Mouse (Mus musculus): ENCODE data around the gene Klhl29. TPM values are rescaled to one million over a fixed set of nuclear protein-coding genes. Genes with fewer than 3 reads are reported as not detected.
A peak's percentile ranks its signal among the peaks of the same experiment; 100 is the strongest.

Klhl29 gene
- total RNA-seq (2021): 10 to 100 TPM; 27.1 to 27.5 TPM
- long read RNA-seq, partial matches to known transcripts: 0 of 5 reads
- long read RNA-seq, other reads (novel, unspliced or antisense): 5 of 5 reads

DNA sequence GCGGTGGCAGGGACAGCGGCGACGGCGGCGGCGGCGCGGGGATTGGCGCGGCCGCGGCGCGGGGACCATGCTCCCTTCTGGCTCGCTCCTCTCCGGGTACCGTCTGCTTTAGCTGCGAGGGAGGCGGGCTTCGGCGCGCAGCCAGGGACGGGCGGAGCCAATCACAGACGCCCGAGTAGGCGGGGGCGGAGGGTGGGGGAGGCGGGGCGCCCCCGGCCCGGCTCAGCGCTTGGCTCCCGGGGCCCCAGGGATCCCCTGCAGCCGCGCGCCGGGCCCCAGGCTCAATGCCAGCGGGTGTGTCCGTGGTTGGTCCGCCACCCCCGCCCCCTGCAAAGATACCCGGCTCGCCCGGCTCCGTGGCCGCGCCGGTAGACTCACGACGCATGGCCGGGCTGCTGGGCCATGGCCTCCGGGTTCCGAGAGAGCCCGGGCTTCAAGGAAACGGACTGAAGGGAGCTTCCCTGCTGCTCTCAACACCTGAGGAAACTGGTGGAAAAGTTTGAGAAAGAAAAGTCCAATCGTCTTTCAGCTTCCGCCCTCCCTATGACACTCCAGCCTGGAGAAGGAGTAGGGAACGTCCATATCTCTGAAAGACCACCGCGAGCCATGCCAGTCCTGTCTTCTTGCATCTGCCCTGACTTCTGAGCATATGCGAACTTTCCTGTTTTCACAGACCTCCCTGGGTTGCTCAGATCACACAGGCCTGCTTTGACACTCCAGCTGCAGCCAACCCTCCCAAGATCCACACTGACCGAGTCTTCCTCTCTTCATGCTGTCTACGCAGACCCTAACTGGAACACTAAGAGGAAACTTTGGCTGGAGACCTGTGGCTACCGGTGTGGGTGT lies at the start of gene Klhl29:
Klhl29 (minus strand) TSS at position 67 of the 846 bp plus-strand sequence.
- DNase-seq (ENCODE audit: low spot score in 2 of 2): peak; percentile 87 to 93

DNA sequence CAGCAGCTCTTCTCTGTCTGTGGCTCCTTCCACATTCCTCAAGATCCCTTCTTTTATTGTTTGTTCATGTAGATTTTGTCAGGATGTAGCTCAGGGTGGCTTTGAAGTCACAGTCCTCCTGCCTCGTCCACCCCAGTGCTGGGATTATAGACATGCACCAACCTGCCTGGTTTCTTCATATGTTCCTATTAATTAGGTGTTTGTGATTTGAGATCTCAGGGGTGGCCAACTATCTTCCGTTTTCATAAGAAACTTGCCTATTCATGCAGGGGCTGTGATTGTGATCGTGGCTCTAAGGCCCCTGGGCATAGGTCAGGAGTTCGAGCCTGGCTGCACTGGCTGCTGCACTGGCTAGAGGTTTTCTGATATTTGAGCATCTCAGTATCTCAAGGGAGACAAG lies 49.8 kb upstream of the Klhl29 start:
- no peak for DNase-seq (ENCODE audit: low spot score in 2 of 2)

DNA sequence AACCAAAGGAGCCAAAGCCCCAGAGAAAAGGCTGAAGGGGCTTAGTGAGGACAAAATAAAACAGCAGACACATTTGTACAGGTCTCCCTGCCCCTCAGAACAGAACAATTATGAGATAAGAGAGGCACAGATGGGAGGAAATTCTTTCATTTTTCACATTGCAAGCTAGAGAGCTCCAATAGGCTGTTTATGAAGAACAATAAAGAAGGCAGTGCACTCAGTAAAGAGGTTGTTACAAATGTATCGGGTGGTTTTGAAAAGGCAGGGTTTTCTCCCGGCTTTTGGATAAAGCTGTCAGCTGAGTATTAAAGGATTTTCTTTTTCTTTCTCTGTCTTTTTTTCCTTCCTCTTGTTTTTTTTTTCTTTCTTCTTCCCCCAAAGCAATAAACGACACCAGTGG lies 40.3 kb upstream of the Klhl29 start:
- no peak for DNase-seq (ENCODE audit: low spot score in 2 of 2)

DNA sequence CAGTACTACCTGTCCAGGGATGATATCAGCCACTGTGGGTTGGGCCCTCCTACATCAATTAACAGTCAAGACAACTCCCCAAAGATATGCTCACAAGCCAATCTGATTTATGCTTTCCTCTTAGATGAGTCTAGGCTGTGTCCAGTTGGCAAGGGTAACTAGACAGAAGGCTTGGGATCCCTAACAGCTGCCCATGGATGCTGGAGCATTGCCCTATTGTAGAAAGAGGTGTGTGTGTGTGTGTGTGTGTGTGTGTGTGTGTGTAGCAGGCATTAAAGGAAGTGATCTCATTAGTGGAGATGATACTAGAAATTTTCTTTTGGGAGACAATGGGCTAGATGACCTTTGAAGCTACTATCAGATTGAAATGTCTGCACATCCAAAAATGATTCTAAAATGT lies 38.5 kb upstream of the Klhl29 start:
- DNase-seq (ENCODE audit: low spot score in 2 of 2): no peak

DNA sequence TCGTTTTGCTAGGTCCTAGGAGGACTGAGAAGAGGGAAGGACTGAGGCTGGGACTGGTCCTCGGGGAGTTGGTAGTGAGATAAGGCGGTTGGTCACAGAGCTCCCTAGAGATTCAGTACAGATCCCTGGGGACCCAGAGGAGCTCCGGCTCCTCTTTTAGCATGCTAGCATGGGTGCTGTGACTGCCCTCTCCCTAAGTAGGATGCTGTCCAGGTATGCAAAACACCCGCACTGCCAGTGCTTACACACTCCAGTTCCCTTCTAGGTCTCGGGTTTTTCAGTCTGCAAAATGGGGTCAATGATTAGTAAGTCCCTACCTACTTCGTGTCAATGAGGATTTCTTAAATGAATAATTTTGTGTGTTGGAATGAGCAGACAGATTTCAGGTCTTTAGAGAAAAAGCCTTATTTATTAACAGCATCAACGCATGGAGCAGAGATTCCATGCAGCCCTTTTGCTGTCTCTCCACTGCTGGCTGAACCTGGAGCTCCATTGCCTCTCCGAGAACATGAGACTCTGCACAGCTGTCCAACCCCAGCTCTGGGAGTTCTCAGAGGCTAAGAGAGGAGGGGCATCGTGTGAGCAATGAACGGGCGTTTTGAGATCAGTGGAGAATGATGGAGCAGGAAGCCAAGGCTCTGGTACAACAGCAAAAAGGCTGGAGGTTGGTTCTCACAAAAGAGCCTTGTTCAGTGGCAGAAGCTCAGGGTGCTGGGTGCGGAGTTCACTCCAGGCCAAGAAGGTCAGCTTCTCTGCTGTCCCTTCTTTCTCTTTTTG lies 36.5 kb upstream of the Klhl29 start:
- no peak for DNase-seq (ENCODE audit: low spot score in 2 of 2)

DNA sequence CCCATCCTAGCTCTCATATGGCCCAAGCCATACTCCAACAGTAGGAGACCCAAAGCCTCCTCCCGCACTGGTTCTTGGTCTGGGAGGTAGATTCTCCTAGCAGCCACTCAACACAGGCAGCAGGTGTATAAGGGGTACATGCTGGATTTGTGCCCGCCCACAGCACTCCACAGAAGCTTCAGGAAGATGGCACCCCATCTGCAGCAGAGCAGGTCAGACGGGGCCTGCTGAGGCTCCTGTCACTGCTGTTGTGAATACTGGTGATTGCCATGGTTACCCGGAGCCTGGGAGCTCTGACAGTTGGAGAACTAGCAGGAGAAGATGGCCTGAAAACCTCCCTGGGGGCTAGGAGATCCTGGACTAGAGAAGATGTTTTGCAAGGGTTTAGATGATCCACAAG lies 35.9 kb upstream of the Klhl29 start:
- peak; percentile 55 to 56 for DNase-seq (ENCODE audit: low spot score in 2 of 2)

DNA sequence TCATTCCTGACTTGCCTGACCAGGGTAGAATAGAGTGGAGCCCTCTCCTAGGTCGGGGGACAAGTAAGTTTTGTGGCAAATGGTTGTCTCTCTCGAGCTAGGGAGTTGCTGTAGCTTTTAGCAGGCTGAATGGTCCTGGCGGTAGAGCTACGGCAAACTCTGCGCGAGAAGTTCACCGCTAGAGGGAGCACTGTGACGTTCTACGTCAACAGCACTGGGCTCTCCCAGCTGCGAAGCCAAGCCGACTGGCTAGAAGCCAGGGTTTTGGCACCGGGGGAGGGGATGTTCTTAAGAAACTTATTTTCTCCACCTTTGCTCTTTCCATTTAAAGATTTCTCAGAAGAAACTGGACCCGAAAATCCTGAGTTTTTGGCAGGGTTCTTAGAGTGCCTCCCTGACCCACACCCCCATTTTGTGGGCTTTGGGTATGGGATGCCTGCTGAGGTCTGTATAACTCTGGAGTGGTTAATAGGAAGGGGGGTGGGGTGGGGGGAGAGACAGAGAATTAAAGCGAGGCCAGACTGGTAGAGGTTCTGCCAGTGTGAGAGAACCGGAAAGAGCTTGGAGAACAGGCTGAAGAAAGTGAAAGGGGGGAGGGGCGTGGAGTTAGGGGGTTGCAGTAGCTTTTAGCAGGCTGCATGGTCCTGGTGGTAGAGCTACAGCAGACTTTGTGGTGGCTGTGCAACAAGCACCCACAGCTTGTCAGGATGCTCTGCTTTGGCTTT lies 35.1 kb upstream of the Klhl29 start:
- DNase-seq (ENCODE audit: low spot score in 2 of 2): peak; percentile 93 to 95

DNA sequence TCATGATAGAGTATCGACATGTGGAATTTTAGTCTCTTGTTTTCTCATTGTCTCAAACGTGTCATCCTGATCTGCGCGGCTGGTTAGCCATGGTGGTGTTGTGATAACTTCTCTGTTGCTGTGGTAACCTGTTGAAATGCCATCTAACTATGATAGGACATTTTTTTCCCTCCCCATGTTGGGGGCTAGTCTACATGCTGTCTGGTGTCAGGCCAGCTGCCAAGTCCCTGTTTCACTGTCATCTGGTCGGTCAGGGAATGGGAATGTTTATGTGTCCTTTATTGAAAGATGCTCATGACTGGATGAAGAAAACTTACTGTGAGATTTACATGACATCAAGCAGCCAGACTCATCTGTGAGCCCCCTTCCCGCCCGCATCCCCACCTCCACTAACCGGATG lies 31.7 kb upstream of the Klhl29 start:
- DNase-seq (ENCODE audit: low spot score in 2 of 2): peak; percentile 46 to 66

DNA sequence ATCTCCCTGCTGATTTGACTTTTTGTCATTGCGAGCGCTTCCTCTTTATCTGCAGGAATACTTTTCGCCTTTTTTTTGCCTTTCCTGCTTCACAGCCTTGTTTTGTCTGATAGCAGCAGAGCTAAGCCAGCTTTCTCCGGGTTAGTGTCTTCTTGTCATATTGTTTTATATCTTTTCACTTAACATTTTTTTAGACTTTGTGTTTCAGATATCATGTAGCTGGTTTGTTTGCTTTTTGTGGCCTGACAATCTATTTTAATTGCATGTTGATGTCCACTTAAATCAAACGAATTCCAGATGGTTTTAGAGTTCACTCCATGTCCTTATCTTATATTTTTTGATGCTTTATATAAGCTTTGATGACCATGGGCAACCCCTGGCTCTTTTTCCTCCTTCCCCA lies 21.9 kb upstream of the Klhl29 start:
- DNase-seq (ENCODE audit: low spot score in 2 of 2): no peak

DNA sequence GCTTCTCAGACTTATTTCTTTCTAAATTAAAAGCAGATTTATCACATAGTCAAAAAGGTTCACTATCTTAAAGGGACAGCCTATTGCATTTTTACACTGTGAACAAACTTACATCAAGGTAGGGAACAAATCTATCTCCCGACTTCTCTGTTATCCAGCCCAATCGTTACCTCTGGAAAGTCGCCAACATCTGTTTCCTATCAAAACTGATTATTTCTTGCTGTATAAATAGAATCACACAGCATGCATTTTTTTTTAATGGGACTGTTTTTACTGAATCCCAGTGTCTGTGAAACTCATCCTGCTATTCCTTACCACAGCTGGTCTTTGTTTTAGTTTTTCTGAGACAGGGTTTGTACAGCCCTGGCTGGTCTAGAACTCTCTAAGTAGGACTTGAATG lies 19.7 kb upstream of the Klhl29 start:
- DNase-seq (ENCODE audit: low spot score in 2 of 2): no peak

DNA sequence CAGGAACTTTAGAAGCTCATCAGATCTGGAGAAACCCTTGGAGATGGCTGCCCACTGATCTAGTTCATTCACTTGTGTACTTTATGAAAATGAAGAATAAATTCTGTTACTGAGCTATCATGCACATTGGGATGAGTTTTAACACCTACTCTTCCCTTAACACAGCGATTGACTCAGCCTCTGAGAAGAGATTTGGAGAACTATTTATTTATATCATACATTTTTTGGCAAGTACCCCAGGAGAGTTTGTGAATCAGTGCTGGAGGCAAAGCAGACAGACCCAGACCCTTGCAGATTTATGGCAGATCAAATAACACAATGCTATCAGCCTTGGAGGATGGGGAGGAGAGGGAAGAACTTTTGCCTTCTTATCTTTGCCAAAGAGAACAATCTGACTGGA lies 11.6 kb upstream of the Klhl29 start:
- no peak for DNase-seq (ENCODE audit: low spot score in 2 of 2)

DNA sequence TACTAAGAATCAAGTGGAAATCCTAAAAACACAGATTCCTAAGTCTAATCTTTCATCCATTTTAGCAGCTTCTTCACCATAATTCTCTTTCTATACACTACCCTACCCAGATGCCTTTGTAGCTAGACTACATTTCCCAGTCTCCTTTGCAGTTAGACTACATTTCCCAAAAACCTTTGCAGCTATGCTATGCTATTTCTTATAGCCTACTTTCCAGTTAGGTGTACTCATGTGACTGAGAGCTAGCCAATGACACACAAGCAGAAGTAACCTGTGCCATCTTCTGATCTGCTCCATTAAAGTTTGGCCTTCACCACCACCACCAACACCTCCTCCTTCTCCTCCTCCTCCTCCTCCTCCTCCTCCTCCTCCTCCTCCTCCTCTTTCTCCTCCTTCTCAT lies 11.2 kb upstream of the Klhl29 start:
- no peak for DNase-seq (ENCODE audit: low spot score in 2 of 2)

DNA sequence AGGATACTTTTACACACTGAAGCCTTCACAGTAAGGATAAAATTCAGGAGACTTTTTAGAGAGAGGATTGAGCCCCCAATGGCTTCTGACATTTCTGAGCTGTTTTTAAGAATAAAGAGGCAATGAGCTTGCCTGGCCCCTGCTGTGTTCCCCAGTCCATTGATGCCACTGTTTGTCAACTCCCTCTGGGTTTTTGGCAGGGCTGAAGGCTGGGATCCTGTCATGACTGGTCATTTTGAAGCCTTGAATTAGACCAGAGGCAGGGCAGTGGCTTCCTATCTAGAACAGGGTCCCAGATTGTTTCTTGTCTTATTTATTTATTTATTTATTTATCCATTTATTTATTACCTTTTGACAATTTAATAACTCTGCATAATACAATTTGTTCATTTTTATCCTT lies 6.2 kb upstream of the Klhl29 start:
- DNase-seq (ENCODE audit: low spot score in 2 of 2): no peak

DNA sequence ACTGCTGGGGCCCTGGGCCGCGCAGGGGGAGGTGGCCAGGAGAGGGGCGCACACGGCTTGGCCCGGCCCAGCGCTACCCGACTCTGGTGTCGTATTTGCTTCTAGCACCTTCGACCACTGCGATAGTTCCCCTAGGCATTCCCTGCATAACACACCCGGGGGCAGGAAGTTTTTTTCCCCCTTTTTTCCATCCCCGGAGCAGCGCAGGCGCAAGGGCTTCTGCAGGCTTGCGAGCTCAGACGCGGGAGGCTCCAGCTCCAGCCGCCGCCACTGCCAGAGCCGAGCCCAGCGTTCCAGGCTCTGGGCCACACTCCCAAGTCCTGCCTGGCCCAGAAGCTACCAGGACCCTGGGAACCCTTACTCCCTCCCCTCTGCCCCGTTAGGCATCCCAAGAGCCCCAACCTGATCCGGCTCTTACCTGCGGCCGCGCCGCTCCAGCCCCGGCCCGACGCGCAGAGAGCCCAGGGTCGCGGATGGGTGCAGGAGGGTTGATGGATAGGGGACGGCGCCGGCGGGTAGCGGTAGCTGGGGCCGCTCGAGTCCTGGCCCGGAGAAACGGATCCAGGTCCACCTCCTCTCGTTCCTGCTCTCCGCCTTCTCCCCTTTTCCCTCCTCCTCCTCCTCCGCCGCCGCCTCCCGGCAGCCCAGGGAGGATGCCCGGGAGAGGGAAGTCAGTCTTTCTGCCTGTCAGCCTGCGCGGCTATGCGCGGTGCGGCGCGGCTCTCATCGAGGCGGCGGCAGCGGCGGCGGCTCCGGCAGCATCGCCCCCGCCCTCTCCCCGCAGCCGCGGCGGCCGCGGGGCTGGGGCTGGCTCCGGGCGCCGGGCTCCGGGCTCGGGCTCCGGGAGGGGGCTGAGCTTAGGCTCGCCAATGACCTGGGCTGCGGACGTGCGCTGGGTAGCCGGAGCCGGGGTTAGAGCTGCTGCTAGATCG lies 532 bp downstream of the Klhl29 start:
- peak in 1 of 2 experiments; percentile 67 for DNase-seq (ENCODE audit: low spot score in 2 of 2)

DNA sequence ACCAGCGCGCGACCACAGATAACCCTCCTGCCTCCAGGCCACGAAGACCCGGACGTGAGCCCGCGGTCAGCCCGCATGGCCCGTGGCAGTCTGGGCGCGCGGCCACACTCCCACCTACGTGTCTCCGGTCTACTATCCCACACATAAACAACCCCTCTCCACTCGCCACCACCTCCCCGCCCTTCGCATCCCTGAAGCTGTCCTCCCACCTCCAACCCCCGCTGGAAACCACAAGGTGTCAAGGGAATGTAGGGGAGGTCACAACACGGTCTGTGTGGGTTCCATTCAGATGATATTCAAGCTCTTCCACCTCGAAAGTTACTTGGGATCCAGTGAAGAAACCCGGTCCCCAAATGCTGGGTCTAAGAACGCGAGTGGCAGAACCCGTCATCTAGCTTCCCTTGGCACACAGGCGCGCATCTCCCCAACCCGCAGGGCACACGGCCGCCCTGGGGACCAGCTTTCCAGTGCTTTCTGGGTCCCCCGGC lies 1.2 kb downstream of the Klhl29 start:
- DNase-seq (ENCODE audit: low spot score in 2 of 2): peak in 1 of 2 experiments; percentile 55

DNA sequence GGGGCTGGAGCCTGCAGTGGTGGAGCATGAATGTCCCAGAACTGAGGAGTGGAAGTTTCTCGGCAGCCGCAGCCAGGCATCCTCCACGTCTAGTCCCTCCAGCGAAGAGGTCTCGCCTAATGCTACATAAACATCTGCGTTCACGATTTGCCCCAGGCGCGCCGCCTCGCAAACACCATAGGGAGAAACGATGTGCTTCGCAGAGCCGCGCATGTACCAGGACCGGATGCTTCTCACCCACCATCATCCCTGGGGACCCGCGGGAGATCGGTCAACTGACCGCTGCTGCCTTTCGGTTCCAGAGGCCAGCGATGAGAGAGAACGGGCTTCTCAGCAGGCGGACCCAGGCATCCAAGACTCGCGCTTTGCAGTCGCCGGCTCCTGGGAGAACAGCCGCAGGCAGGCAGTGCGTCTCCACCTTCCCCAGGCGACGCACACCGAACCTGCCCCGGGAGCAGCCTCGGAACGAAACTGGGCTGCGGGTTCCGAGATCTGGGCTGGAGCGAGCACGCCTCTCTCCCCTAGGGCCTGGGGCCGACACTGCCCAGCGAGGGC lies 1.8 kb downstream of the Klhl29 start:
- peak; percentile 33 to 46 for DNase-seq (ENCODE audit: low spot score in 2 of 2)

DNA sequence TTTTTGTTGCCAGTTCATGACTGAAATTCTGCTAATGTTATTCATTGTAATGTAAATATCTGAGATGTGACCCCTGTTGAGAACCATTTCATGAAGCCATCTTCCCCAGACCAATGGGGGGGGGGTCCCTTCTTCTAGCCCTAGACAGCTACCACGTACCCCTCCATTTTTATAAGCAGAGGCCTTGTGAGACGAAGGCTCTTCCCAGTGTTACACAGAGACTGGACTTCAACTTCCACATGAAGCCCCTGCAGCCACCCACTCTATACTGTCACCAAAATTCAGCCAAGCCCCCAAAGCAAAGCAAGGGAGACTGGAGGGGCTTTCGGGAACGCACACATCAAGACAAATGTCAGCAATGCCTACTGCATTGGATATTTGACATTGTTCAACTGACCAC lies 6.1 kb downstream of the Klhl29 start:
- no peak for DNase-seq (ENCODE audit: low spot score in 2 of 2)

DNA sequence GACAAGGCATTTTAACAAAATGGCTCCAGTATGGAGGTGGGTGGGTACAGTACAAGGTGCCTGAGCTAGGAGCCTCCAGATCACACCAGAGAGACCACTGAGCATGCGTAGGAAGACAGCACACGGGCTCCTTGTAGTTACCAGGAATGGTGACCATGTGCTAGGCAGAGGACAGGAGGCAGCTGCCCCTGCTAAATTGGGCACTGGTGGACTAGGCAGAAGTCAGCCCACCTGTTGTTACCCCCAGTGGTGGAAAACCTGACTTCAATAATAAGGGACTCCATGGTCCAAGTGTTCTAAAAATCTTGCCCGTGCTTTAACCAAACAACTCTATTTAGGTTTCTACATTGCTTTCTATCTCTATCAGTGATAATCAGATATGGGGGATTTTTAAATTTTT lies 10.6 kb downstream of the Klhl29 start:
- DNase-seq (ENCODE audit: low spot score in 2 of 2): no peak

DNA sequence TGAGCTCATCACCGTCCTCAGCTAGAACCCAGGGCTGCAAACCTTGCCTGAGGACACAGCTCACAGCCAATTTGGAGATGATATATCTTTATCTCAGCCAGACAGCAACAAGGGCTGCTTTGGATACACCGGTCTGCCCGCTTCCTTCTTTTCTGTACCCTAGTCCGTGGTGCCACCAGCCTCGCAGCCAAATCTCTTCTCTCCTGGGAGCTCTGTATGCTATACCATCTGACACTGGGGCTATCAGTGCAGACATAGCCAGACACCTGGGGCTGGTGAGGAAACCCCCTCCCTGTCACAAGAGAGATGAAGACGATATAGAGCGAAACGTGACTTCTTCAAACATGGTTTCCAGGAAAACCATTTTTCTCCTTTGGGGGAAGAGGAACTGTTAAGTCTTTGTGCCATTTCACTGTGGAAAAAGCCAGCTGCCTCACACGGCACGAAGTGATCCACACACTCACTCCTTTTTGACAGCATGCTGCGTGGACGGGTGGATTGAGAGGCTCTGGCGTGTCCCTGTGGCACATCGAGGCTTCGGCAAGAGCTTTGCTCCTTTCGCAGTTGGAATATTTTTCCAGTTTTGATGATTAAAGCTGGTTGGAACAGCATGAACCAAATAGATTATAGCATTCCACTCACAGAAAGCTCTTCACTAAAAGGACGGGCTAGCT lies 11.4 kb downstream of the Klhl29 start:
- no peak for DNase-seq (ENCODE audit: low spot score in 2 of 2)

Measured in layer of hippocampus, postnatal 10 days (tissue).